ENCODE assay signal across 8 mouse cellular contexts in genomic region chr6:87590394-87591281, GRCm38 (mm10). TPM values are rescaled to one million over a fixed set of nuclear protein-coding genes. Genes with fewer than 3 reads are reported as not detected.
DNase-seq lines count a peak whose midpoint lies in the region; ATAC-seq and TF ChIP-seq lines count a peak whose summit lies in the region.

TSS of gene Prokr1 (minus strand) at chr6:87590743.

- H3K4me3 ChIP-seq in heart, adult 2 months = peak within 1 kb of the TSS; percentile 51
- H3K4me3 ChIP-seq in lung, embryonic 14.5 days (ENCODE audit: low read depth, low read length) = peak within 1 kb of the TSS; percentile 44
- peak within 1 kb of the TSS; percentile 45 for H3K4me3 ChIP-seq in neural tube, embryonic 13.5 days

- WGBS in heart, adult 2 months = 2% methylated on average over 34 of the region's 34 CpGs
- 1% methylated on average over 34 of the region's 34 CpGs for WGBS in lung, embryonic 14.5 days
- under 1% methylated on average over 34 of the region's 34 CpGs for WGBS in neural tube, embryonic 13.5 days

- H3K36me3 ChIP-seq in heart, adult 2 months (ENCODE audit: control insufficient read depth, insufficient read depth, low read length) = no peaks in the 10 kb centered on the region
- no peaks in the 10 kb centered on the region for H3K36me3 ChIP-seq in lung, embryonic 14.5 days (ENCODE audit: insufficient read depth)
- H3K36me3 ChIP-seq in neural tube, embryonic 13.5 days = no peaks in the 10 kb centered on the region

- H3K27ac ChIP-seq in heart, adult 2 months = no peak within 1 kb of the TSS
- H3K27ac ChIP-seq in lung, embryonic 14.5 days (ENCODE audit: low read depth) = no peak within 1 kb of the TSS
- H3K27ac ChIP-seq in neural tube, embryonic 13.5 days (replicated peaks) = peak within 1 kb of the TSS; percentile 23

- H3K4me1 ChIP-seq in heart, adult 2 months (ENCODE audit: control insufficient read depth, insufficient read depth, low read length) = no peaks in the 10 kb centered on the region
- H3K4me1 ChIP-seq in lung, embryonic 14.5 days (ENCODE audit: insufficient read depth) = peaks cover 7% of the 10 kb centered on the region; the same call in 1 of the 2 replicates
- peaks cover 37% of the 10 kb centered on the region for H3K4me1 ChIP-seq in neural tube, embryonic 13.5 days (replicated peaks)

- intact Hi-C loops in heart, adult 2 months (cut with DNase I) = no loop called here

- peak; percentile 65 for DNase-seq in 3134 (ENCODE audit: extremely low read depth, insufficient read length, low spot score)
- DNase-seq in CD4-positive helper T cell, adult 2 months (ENCODE audit: low read depth, low spot score) = peak; percentile 38
- peak; percentile 80 for DNase-seq in embryo, embryonic 11 days
- DNase-seq in heart, adult 2 months = peak; percentile 42 to 66
- DNase-seq in kidney, adult 18-20 months = peak; percentile 43
- DNase-seq in lung, embryonic 14.5 days = peak; percentile 75
- no peak for DNase-seq in layer of hippocampus, adult 11-12 months (ENCODE audit: low spot score)

- no peaks in the 10 kb centered on the region for H3K79me2 ChIP-seq in heart, adult 2 months (replicated peaks; ENCODE audit: control insufficient read depth, insufficient read depth, low read length)

- peak within 1 kb of the TSS; percentile 80 for H3K4me2 ChIP-seq in lung, embryonic 14.5 days
- peak within 1 kb of the TSS; percentile 93 for H3K4me2 ChIP-seq in neural tube, embryonic 13.5 days

- H3K9ac ChIP-seq in heart, adult 2 months (ENCODE audit: low read depth, low read length) = peak within 1 kb of the TSS; percentile 23; the same call in 1 of the 2 replicates
- H3K9ac ChIP-seq in lung, embryonic 14.5 days = peak within 1 kb of the TSS; percentile 45
- peak within 1 kb of the TSS; percentile 71 for H3K9ac ChIP-seq in neural tube, embryonic 13.5 days

- TF ChIP-seq POLR2A in heart, adult 2 months (IDR thresholded peaks at IDR 0.05; ENCODE audit: insufficient read depth, low read depth, low read length) = no peak

- peak; percentile 92 for ATAC-seq in lung, embryonic 14.5 days (ENCODE audit: insufficient read depth)
- peak; percentile 89 for ATAC-seq in neural tube, embryonic 13.5 days (ENCODE audit: low read depth)

- TF ChIP-seq EP300 in heart, adult 2 months (IDR thresholded peaks at IDR 0.05; ENCODE audit: insufficient read depth, low read depth, low read length) = no peak

- no peaks in the 10 kb centered on the region for H3K27me3 ChIP-seq in heart, adult 2 months (ENCODE audit: control insufficient read depth, insufficient read depth, low read length)
- H3K27me3 ChIP-seq in lung, embryonic 14.5 days (ENCODE audit: insufficient read depth, low read length) = 0 out of 2 replicates have a peak, but pooled peaks cover 6% of the 10 kb centered on the region
- peaks cover 20% of the 10 kb centered on the region for H3K27me3 ChIP-seq in neural tube, embryonic 13.5 days

- H3K9me3 ChIP-seq in lung, embryonic 14.5 days (ENCODE audit: low read depth, low read length) = no peaks in the 10 kb centered on the region
- H3K9me3 ChIP-seq in neural tube, embryonic 13.5 days = no peaks in the 10 kb centered on the region

- TF ChIP-seq CTCF in heart, adult 2 months (IDR thresholded peaks at IDR 0.05) = no peak
- TF ChIP-seq CTCF in lung, embryonic 14.5 days (IDR thresholded peaks at IDR 0.05; ENCODE audit: low read depth) = no peak

RNA-seq across cellular contexts. Expression of gene Prokr1, which starts in this region (rescaled TPM):
- under 1 TPM; 0.37 to 0.77 TPM for total RNA-seq in heart, adult 2 months (2021)
- 0.23 and 0.97 TPM in 2 replicates for polyA plus RNA-seq in heart, adult 2 months (2012; rRNA removed)
- 2.5 and 3.2 TPM in 2 replicates for polyA plus RNA-seq in lung, embryonic 14.5 days (2014; fragmentation: Nextera tagmentation; extraction: Ambion mirVana)
- polyA plus RNA-seq in neural tube, embryonic 13.5 days (2015; fragmentation: Nextera tagmentation; extraction: Ambion mirVana) = 5.3 and 5.7 TPM in 2 replicates

Comparison
In these comparisons a context has a peak if more than half of its experiments do, and no peak if none do; other contexts are left out.
1. Peak in DNase-seq, H3K4me3 ChIP-seq and H3K9ac ChIP-seq in heart, adult 2 months; RNA of the gene not detected or under 1 TPM.